Mouse (Mus musculus): Measurements from ENCODE around the gene Scgb2b26. TPM values are rescaled to one million over a fixed set of nuclear protein-coding genes. Genes with fewer than 3 reads are reported as not detected.
A peak's percentile ranks its signal among the peaks of the same experiment; 100 is the strongest.
"Not testable (repeated sequence)": the region's sequence is repeated elsewhere in the genome, so short reads cannot be mapped to it uniquely, and the experiment has no call there.

Gene Scgb2b26
- polyA plus RNA-seq (2012; rRNA removed) (not detected in 2 replicates), polyA plus RNA-seq (2014; fragmentation: Nextera tagmentation; extraction: Ambion mirVana) (not detected in 2 replicates)

- H3K27me3 ChIP-seq (ENCODE audit: control insufficient read depth, insufficient read depth, low read length): no peaks in the 10 kb centered on the region
- no peak within 1 kb of the TSS for H3K4me2 ChIP-seq (ENCODE audit: low read depth)
- no peak within 1 kb of the TSS for H3K4me3 ChIP-seq (ENCODE audit: insufficient read depth in 1 of 2, low read depth in 2 of 2, low read length in 2 of 2)
- 56% methylated on average over 4 of the region's 4 CpGs for WGBS (ENCODE audit: insufficient replicate concordance)
- no peaks in the 10 kb centered on the region for H3K36me3 ChIP-seq (replicated peaks; ENCODE audit: control insufficient read depth, insufficient read depth, low read depth)
- no peak for TF ChIP-seq EP300 (IDR thresholded peaks at IDR 0.05; ENCODE audit: low read depth)
- no peak for TF ChIP-seq CTCF (IDR thresholded peaks at IDR 0.05; ENCODE audit: low read depth)
- DNase-seq (ENCODE audit: low read depth in 3 of 3, low spot score in 3 of 3) (no peak), ATAC-seq (ENCODE audit: insufficient read depth) (no peak)
- H3K9me3 ChIP-seq (ENCODE audit: control insufficient read depth, low read length): no peaks in the 10 kb centered on the region
- no peaks in the 10 kb centered on the region for H3K4me1 ChIP-seq (replicated peaks; ENCODE audit: control insufficient read depth in 2 of 2, insufficient read depth in 2 of 2, low read length in 1 of 2)
- H3K27ac ChIP-seq: no peak within 1 kb of the TSS
- no peak within 1 kb of the TSS for H3K9ac ChIP-seq (replicated peaks)
Measured at GRCm38 (mm10) chr7:33944940-33945339, at the start of gene Scgb2b26. Gene Scgb2b26 (minus strand): TSS chr7:33945040.

DNA sequence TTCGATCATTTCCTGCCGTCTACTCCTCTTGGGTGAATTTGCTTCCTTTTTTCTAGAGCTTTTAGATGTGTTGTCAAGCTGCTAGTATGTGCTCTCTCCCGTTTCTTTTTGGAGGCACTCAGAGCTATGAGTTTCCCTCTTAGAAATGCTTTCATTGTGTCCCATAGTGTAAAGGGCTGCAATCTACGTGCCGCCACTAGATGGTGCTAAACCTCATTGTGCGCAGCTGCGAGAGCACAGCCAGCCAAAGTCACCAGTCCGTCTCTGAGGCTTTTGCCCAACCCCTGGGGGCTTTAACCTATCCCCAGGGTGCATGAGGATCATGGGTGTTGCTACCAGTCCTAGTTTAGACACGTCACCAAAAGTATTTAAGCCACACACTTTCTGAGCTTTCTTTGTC is 37.4 kb upstream of the Scgb2b26 start:
- 26% methylated on average over 8 of the region's 9 CpGs for WGBS (ENCODE audit: insufficient replicate concordance)
- TF ChIP-seq CTCF (IDR thresholded peaks at IDR 0.05; ENCODE audit: low read depth): peak; percentile 57
- H3K27ac ChIP-seq; H3K9ac ChIP-seq (replicated peaks); ATAC-seq (ENCODE audit: insufficient read depth); H3K4me2 ChIP-seq (ENCODE audit: low read depth); H3K36me3 ChIP-seq (replicated peaks; ENCODE audit: control insufficient read depth, insufficient read depth, low read depth); H3K27me3 ChIP-seq (ENCODE audit: control insufficient read depth, insufficient read depth, low read length); DNase-seq (ENCODE audit: low read depth in 3 of 3, low spot score in 3 of 3); H3K9me3 ChIP-seq (ENCODE audit: control insufficient read depth, low read length); H3K4me1 ChIP-seq (replicated peaks; ENCODE audit: control insufficient read depth in 2 of 2, insufficient read depth in 2 of 2, low read length in 1 of 2); H3K4me3 ChIP-seq (ENCODE audit: insufficient read depth in 1 of 2, low read depth in 2 of 2, low read length in 2 of 2): not testable (repeated sequence)

DNA sequence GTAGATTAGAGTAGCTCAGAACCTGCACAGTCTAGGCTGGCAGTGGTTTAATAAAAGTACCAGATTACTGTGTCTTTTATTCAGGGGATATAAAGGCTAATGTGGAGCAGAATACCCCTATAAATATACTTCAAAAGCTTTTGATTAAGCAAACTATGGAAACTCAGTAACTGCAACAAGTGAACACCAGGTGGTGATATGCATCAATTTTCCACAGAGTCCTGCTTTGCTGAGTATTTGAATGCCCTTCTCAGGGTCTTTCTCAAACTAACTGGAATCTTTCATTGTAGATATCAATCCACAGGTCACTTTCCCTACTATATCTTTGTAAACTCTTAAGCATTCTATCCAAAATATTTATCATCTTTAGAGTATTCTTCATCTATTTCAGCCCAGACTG is 41.9 kb downstream of the Scgb2b26 start:
- ATAC-seq (ENCODE audit: insufficient read depth): no peak
- no peaks in the 10 kb centered on the region for H3K27me3 ChIP-seq (ENCODE audit: control insufficient read depth, insufficient read depth, low read length)
- DNase-seq (ENCODE audit: low read depth in 3 of 3, low spot score in 3 of 3): no peak
- no peaks in the 10 kb centered on the region for H3K36me3 ChIP-seq (replicated peaks; ENCODE audit: control insufficient read depth, insufficient read depth, low read depth)
- no peaks in the 10 kb centered on the region for H3K9me3 ChIP-seq (ENCODE audit: control insufficient read depth, low read length)
- H3K4me3 ChIP-seq (ENCODE audit: insufficient read depth in 1 of 2, low read depth in 2 of 2, low read length in 2 of 2): no peak overlapping the region
- no peak overlapping the region for H3K27ac ChIP-seq
- no peak overlapping the region for H3K4me2 ChIP-seq (ENCODE audit: low read depth)
- H3K4me1 ChIP-seq (replicated peaks; ENCODE audit: control insufficient read depth in 2 of 2, insufficient read depth in 2 of 2, low read length in 1 of 2): no peaks in the 10 kb centered on the region
- no peak overlapping the region for H3K9ac ChIP-seq (replicated peaks)
- TF ChIP-seq CTCF (IDR thresholded peaks at IDR 0.05; ENCODE audit: low read depth) (no peak), EP300 (IDR thresholded peaks at IDR 0.05; ENCODE audit: low read depth) (no peak)

GRCm38 (mm10) chr7:33900803-33901202 is 44.0 kb downstream of the Scgb2b26 start:
- H3K9me3 ChIP-seq (ENCODE audit: control insufficient read depth, low read length): no peaks in the 10 kb centered on the region
- no peaks in the 10 kb centered on the region for H3K27me3 ChIP-seq (ENCODE audit: control insufficient read depth, insufficient read depth, low read length)
- DNase-seq (ENCODE audit: low read depth in 3 of 3, low spot score in 3 of 3) (no peak), ATAC-seq (ENCODE audit: insufficient read depth) (no peak)
- TF ChIP-seq EP300 (IDR thresholded peaks at IDR 0.05; ENCODE audit: low read depth): no peak
- no peak for TF ChIP-seq CTCF (IDR thresholded peaks at IDR 0.05; ENCODE audit: low read depth)
- no peak overlapping the region for H3K27ac ChIP-seq
- H3K9ac ChIP-seq (replicated peaks): no peak overlapping the region
- WGBS (ENCODE audit: insufficient replicate concordance): 42% methylated on average over 2 of the region's 2 CpGs
- no peak overlapping the region for H3K4me2 ChIP-seq (ENCODE audit: low read depth)
- H3K4me1 ChIP-seq (replicated peaks; ENCODE audit: control insufficient read depth in 2 of 2, insufficient read depth in 2 of 2, low read length in 1 of 2): no peaks in the 10 kb centered on the region
- H3K4me3 ChIP-seq (ENCODE audit: insufficient read depth in 1 of 2, low read depth in 2 of 2, low read length in 2 of 2): no peak overlapping the region
- H3K36me3 ChIP-seq (replicated peaks; ENCODE audit: control insufficient read depth, insufficient read depth, low read depth): no peaks in the 10 kb centered on the region

GRCm38 (mm10) chr7:33900007-33900406 is 44.8 kb downstream of the Scgb2b26 start:
- H3K27me3 ChIP-seq (ENCODE audit: control insufficient read depth, insufficient read depth, low read length): no peaks in the 10 kb centered on the region
- H3K4me2 ChIP-seq (ENCODE audit: low read depth): no peak overlapping the region
- H3K9me3 ChIP-seq (ENCODE audit: control insufficient read depth, low read length): no peaks in the 10 kb centered on the region
- no peak overlapping the region for H3K4me3 ChIP-seq (ENCODE audit: insufficient read depth in 1 of 2, low read depth in 2 of 2, low read length in 2 of 2)
- 47% methylated on average over 2 of the region's 2 CpGs for WGBS (ENCODE audit: insufficient replicate concordance)
- DNase-seq (ENCODE audit: low read depth in 3 of 3, low spot score in 3 of 3): no peak
- no peak overlapping the region for H3K27ac ChIP-seq
- TF ChIP-seq CTCF (IDR thresholded peaks at IDR 0.05; ENCODE audit: low read depth) (no peak), EP300 (IDR thresholded peaks at IDR 0.05; ENCODE audit: low read depth) (no peak)
- H3K4me1 ChIP-seq (replicated peaks; ENCODE audit: control insufficient read depth in 2 of 2, insufficient read depth in 2 of 2, low read length in 1 of 2): no peaks in the 10 kb centered on the region
- no peak for ATAC-seq (ENCODE audit: insufficient read depth)
- no peak overlapping the region for H3K9ac ChIP-seq (replicated peaks)
- H3K36me3 ChIP-seq (replicated peaks; ENCODE audit: control insufficient read depth, insufficient read depth, low read depth): no peaks in the 10 kb centered on the region

Other genes starting within 250 kb of the Scgb2b26 start
- not detected in 2 replicates for gene Scgb2b24, start 205.7 kb downstream of the Scgb2b26 start, polyA plus RNA-seq (2012; rRNA removed)
- not detected in 2 replicates for gene Scgb2b24, start 205.7 kb downstream of the Scgb2b26 start, polyA plus RNA-seq (2014; fragmentation: Nextera tagmentation; extraction: Ambion mirVana)
- gene Scgb1b24, start 201.2 kb downstream of the Scgb2b26 start, polyA plus RNA-seq (2012; rRNA removed): not detected in 2 replicates
- gene Scgb1b24, start 201.2 kb downstream of the Scgb2b26 start, polyA plus RNA-seq (2014; fragmentation: Nextera tagmentation; extraction: Ambion mirVana): not detected in 2 replicates
- not detected in 2 replicates for gene Scgb2b27, start 68.9 kb upstream of the Scgb2b26 start, polyA plus RNA-seq (2012; rRNA removed)
- not detected in 2 replicates for gene Scgb2b27, start 68.9 kb upstream of the Scgb2b26 start, polyA plus RNA-seq (2014; fragmentation: Nextera tagmentation; extraction: Ambion mirVana)
- not detected in 2 replicates for gene Scgb1b27, start 76.4 kb upstream of the Scgb2b26 start, polyA plus RNA-seq (2012; rRNA removed)
- not detected in 2 replicates for gene Scgb1b27, start 76.4 kb upstream of the Scgb2b26 start, polyA plus RNA-seq (2014; fragmentation: Nextera tagmentation; extraction: Ambion mirVana)
- not detected in 2 replicates for gene Scgb1b30, start 150.4 kb upstream of the Scgb2b26 start, polyA plus RNA-seq (2012; rRNA removed)
- gene Scgb1b30, start 150.4 kb upstream of the Scgb2b26 start, polyA plus RNA-seq (2014; fragmentation: Nextera tagmentation; extraction: Ambion mirVana): not detected in 2 replicates
- gene Wtip, start 188.2 kb upstream of the Scgb2b26 start, polyA plus RNA-seq (2012; rRNA removed): 2.8 TPM in 2 replicates
- 0.47 and 0.57 TPM in 2 replicates for gene Wtip, start 188.2 kb upstream of the Scgb2b26 start, polyA plus RNA-seq (2014; fragmentation: Nextera tagmentation; extraction: Ambion mirVana)
- gene Uba2, start 224.6 kb upstream of the Scgb2b26 start, polyA plus RNA-seq (2012; rRNA removed): 37.4 and 62.1 TPM in 2 replicates
- 83.0 and 97.5 TPM in 2 replicates for gene Uba2, start 224.6 kb upstream of the Scgb2b26 start, polyA plus RNA-seq (2014; fragmentation: Nextera tagmentation; extraction: Ambion mirVana)

Measured in liver, embryonic 14.5 days (tissue).